Mouse (Mus musculus): Measurements from ENCODE around the gene Cul7. TPM values are rescaled to one million over a fixed set of nuclear protein-coding genes. Genes with fewer than 3 reads are reported as not detected.

Cul7 gene
- total and polyA plus RNA-seq, 3 experiments, result 33.3 to 82.5 (median 68.1) TPM

GRCm38 (mm10) chr17:46628471-46628790 is 21.7 kb upstream of the Cul7 start:
- H3K36me3 ChIP-seq (replicated peaks in 1 of 2; ENCODE audit: control insufficient read depth in 1 of 2, insufficient read depth in 1 of 2, low read length in 1 of 2), result peaks cover 0 to 20% of the 10 kb centered on the region in 2 experiments
- no peaks in the 10 kb centered on the region for H3K9me3 ChIP-seq (replicated peaks; ENCODE audit: low read length)
- H3K27ac ChIP-seq (ENCODE audit: insufficient read depth, low read depth), result no peak overlapping the region
- H3K4me2 ChIP-seq (ENCODE audit: insufficient read depth, low read depth, poor library complexity, severe bottlenecking), result 0 out of 2 replicates have a peak overlapping the region, but pooled peaks have one; percentile 66
- no peak overlapping the region for H3K9ac ChIP-seq (ENCODE audit: insufficient read depth, low read depth)
- no peaks in the 10 kb centered on the region for H3K27me3 ChIP-seq (replicated peaks)
- H3K79me2 ChIP-seq (replicated peaks; ENCODE audit: control insufficient read depth, extremely low read depth, insufficient read depth, poor library complexity, severe bottlenecking), result no peaks in the 10 kb centered on the region
- dilution Hi-C loops (cut with MboI; ENCODE audit: extremely low pct_ligation_motif_present, extremely low pct_unique_long_range_greater_than_20kb, low sequenced_read_pairs), result no loop called here
- in situ Hi-C loops (cut with MboI; ENCODE audit: low pct_ligation_motif_present, low pct_unique_long_range_greater_than_20kb, low sequenced_read_pairs), result no loop called here
- no peak for TF ChIP-seq MAX (IDR thresholded peaks at IDR 0.05; ENCODE audit: low read length)
- no peak for TF ChIP-seq HCFC1 (IDR thresholded peaks at IDR 0.05; ENCODE audit: low read depth, low read length)
- DNase-seq (ENCODE audit: extremely low read depth), result no peak
- H3K4me3 ChIP-seq (replicated peaks in 1 of 3; ENCODE audit: low read depth in 2 of 3, low read length in 2 of 3, poor library complexity in 1 of 3), result peak overlapping the region in 1 of 3 experiments; percentile 56
- peaks cover 16 to 30% of the 10 kb centered on the region in 2 experiments for H3K4me1 ChIP-seq (ENCODE audit: control insufficient read depth in 1 of 2, insufficient read depth in 2 of 2)

- H3K36me3 ChIP-seq (replicated peaks in 1 of 2; ENCODE audit: control insufficient read depth in 1 of 2, insufficient read depth in 1 of 2, low read length in 1 of 2), result peaks cover 0 to 24% of the 10 kb centered on the region in 2 experiments
- TF ChIP-seq ZNF384 (IDR thresholded peaks at IDR 0.05; ENCODE audit: low read depth, low read length), result no peak
- no peak for TF ChIP-seq ETS1 (conservative IDR thresholded peaks at IDR 0.05; ENCODE audit: low read depth, low read length)
- no peak for TF ChIP-seq NELFE (IDR thresholded peaks at IDR 0.05; ENCODE audit: low read depth, low read length)
- no peak for TF ChIP-seq TBP (conservative IDR thresholded peaks at IDR 0.05; ENCODE audit: low read depth, low read length)
- no peak for TF ChIP-seq MYC (IDR thresholded peaks at IDR 0.05; ENCODE audit: low read depth, low read length)
- H3K4me1 ChIP-seq (ENCODE audit: control insufficient read depth in 1 of 2, insufficient read depth in 2 of 2), result peaks cover 12 to 24% of the 10 kb centered on the region in 2 experiments
- no peak within 1 kb of the TSS for H3K27ac ChIP-seq (ENCODE audit: insufficient read depth, low read depth)
- DNase-seq (ENCODE audit: extremely low read depth), result no peak
- H3K9me3 ChIP-seq (replicated peaks; ENCODE audit: low read length), result no peaks in the 10 kb centered on the region
- peak within 1 kb of the TSS; percentile 43 for H3K9ac ChIP-seq (ENCODE audit: insufficient read depth, low read depth)
- H3K4me3 ChIP-seq (replicated peaks in 1 of 3; ENCODE audit: low read depth in 2 of 3, low read length in 2 of 3, poor library complexity in 1 of 3), result peak within 1 kb of the TSS in 2 of 3 experiments; percentile 6 to 56
- no peaks in the 10 kb centered on the region for H3K27me3 ChIP-seq (replicated peaks)
- H3K4me2 ChIP-seq (ENCODE audit: insufficient read depth, low read depth, poor library complexity, severe bottlenecking), result peak within 1 kb of the TSS; percentile 66
- dilution Hi-C loops (cut with MboI; ENCODE audit: extremely low pct_ligation_motif_present, extremely low pct_unique_long_range_greater_than_20kb, low sequenced_read_pairs) (no loop called here), in situ Hi-C loops (cut with MboI; ENCODE audit: low pct_ligation_motif_present, low pct_unique_long_range_greater_than_20kb, low sequenced_read_pairs) (no loop called here)
- H3K79me2 ChIP-seq (replicated peaks; ENCODE audit: control insufficient read depth, extremely low read depth, insufficient read depth, poor library complexity, severe bottlenecking), result no peaks in the 10 kb centered on the region
These were observed 21.1 kb upstream of the Cul7 start, which contains the start of gene Ptk7 for GRCm38 (mm10) chr17:46628791-46629684. Gene Ptk7 (minus strand): TSS chr17:46629504.

- H3K4me2 ChIP-seq (ENCODE audit: insufficient read depth, low read depth, poor library complexity, severe bottlenecking), result peak overlapping the region; percentile 66
- no peak for DNase-seq (ENCODE audit: extremely low read depth)
- H3K27me3 ChIP-seq (replicated peaks), result no peaks in the 10 kb centered on the region
- H3K4me1 ChIP-seq (ENCODE audit: control insufficient read depth in 1 of 2, insufficient read depth in 2 of 2), result peaks cover 7 to 17% of the 10 kb centered on the region in 2 experiments
- in situ Hi-C loops (cut with MboI; ENCODE audit: low pct_ligation_motif_present, low pct_unique_long_range_greater_than_20kb, low sequenced_read_pairs), result no loop called here
- H3K79me2 ChIP-seq (replicated peaks; ENCODE audit: control insufficient read depth, extremely low read depth, insufficient read depth, poor library complexity, severe bottlenecking), result no peaks in the 10 kb centered on the region
- H3K4me3 ChIP-seq (replicated peaks in 1 of 3; ENCODE audit: low read depth in 2 of 3, low read length in 2 of 3, poor library complexity in 1 of 3), result no peak overlapping the region
- H3K9me3 ChIP-seq (replicated peaks; ENCODE audit: low read length), result no peaks in the 10 kb centered on the region
- H3K36me3 ChIP-seq (replicated peaks in 1 of 2; ENCODE audit: control insufficient read depth in 1 of 2, insufficient read depth in 1 of 2, low read length in 1 of 2), result peaks cover 0 to 25% of the 10 kb centered on the region in 2 experiments
- TF ChIP-seq POLR2AphosphoS2 (IDR thresholded peaks at IDR 0.05; ENCODE audit: low read depth, low read length), result no peak
- TF ChIP-seq IRF4 (IDR thresholded peaks at IDR 0.05; ENCODE audit: low read depth, low read length), result no peak
- TF ChIP-seq ZNF384 (IDR thresholded peaks at IDR 0.05; ENCODE audit: low read depth, low read length), result no peak
- no peak for TF ChIP-seq ZC3H11A (IDR thresholded peaks at IDR 0.05; ENCODE audit: low read depth, low read length)
- 0 out of 2 replicates have a peak, but pooled peaks have one; percentile 25 for TF ChIP-seq CHD2 (IDR thresholded peaks at IDR 0.05; ENCODE audit: low read length)
- dilution Hi-C loops (cut with MboI; ENCODE audit: extremely low pct_ligation_motif_present, extremely low pct_unique_long_range_greater_than_20kb, low sequenced_read_pairs), result no loop called here
- no peak overlapping the region for H3K9ac ChIP-seq (ENCODE audit: insufficient read depth, low read depth)
- no peak overlapping the region for H3K27ac ChIP-seq (ENCODE audit: insufficient read depth, low read depth)
These were observed 20.3 kb upstream of the Cul7 start for GRCm38 (mm10) chr17:46629685-46630441.

Measured in CH12.LX (cell line).